Mouse (Mus musculus) stomach, postnatal 0 days (tissue): ENCODE measurements around the gene Tmc6. TPM values are rescaled to one million over a fixed set of nuclear protein-coding genes. Genes with fewer than 3 reads are reported as not detected.

Experiments
- ATAC-seq: fragments of 200-750 bp; cut with Nextera tagmentation; 2 replicates; pipeline ENCODE4 v1.8.0; 2017; ENCODE audit not compliant: low FRiP score, low TSS enrichment
- DNase-seq: peaks from one replicate; pipeline ENCODE4 v3.0.0-alpha.2; 2016; ENCODE audit warnings: low spot score
- H3K27ac ChIP-seq: fragments of 300-500 bp; sonication (generic); replicated peaks from 2 replicates; pipeline ENCODE4 v1.5.1; 2014; ENCODE audit warnings: mild to moderate bottlenecking, control low read depth
- H3K27me3 ChIP-seq: fragments of 300-500 bp; sonication (generic); 2 replicates; pipeline ENCODE4 v1.6.1; 2014; ENCODE audit warnings: low read length; ENCODE audit not compliant: control insufficient read depth, insufficient read depth
- H3K36me3 ChIP-seq: fragments of 300-500 bp; sonication (generic); 2 replicates; pipeline ENCODE4 v1.6.1; 2014; ENCODE audit warnings: low read length, mixed read lengths; ENCODE audit not compliant: control insufficient read depth, insufficient read depth
- H3K4me1 ChIP-seq: fragments of 300-500 bp; sonication (generic); replicated peaks from 2 replicates; pipeline ENCODE4 v1.6.1; 2014; ENCODE audit warnings: antibody characterized with exemption; ENCODE audit not compliant: control insufficient read depth, insufficient read depth
- H3K4me2 ChIP-seq: fragments of 300-500 bp; sonication (generic); replicated peaks from 2 replicates; pipeline ENCODE4 v1.6.1; 2014; ENCODE audit warnings: low read depth, mild to moderate bottlenecking, control low read depth, moderate library complexity
- H3K4me3 ChIP-seq: fragments of 300-500 bp; sonication (generic); 2 replicates; pipeline ENCODE4 v1.5.1; 2014; ENCODE audit warnings: low read depth, low read length, control low read depth
- H3K9ac ChIP-seq: fragments of 300-500 bp; sonication (generic); 2 replicates; pipeline ENCODE4 v1.6.1; 2014; ENCODE audit warnings: mild to moderate bottlenecking, low read length, control low read depth, mixed read lengths
- H3K9me3 ChIP-seq: fragments of 300-500 bp; sonication (generic); 2 replicates; pipeline ENCODE4 v1.6.1; 2016; ENCODE audit warnings: low read length; ENCODE audit not compliant: control insufficient read depth
- CTCF ChIP-seq: IDR thresholded peaks from 2 replicates; pipeline ENCODE4 v1.5.1; 2016; ENCODE audit warnings: antibody characterized with exemption, low read depth, mild to moderate bottlenecking, moderate library complexity
- EP300 ChIP-seq: optimal IDR thresholded peaks from 2 replicates; pipeline ENCODE3; 2016; ENCODE audit warnings: antibody characterized with exemption
- WGBS: fragments of 180-500 bp; shearing (Covaris S2); extraction: QIAGEN DNeasy Blood & Tissue Kit; methylation state at CpG from one replicate; pipeline ENCODE4 v1.1.7; 2014; 5-methylcytosine and 5-hydroxymethylcytosine counted together
- polyA plus RNA-seq: library from polyadenylated mRNA; unstranded; fragments of >200 nt; fragmentation: Nextera tagmentation; extraction: Ambion mirVana; gene quantifications from 2 replicates; pipeline ENCODE4 v1.2.1, GENCODE M21; 2015

The Tmc6 gene
- polyA plus RNA-seq, 1 experiment from 2014 or later = 21.0 TPM

DNA sequence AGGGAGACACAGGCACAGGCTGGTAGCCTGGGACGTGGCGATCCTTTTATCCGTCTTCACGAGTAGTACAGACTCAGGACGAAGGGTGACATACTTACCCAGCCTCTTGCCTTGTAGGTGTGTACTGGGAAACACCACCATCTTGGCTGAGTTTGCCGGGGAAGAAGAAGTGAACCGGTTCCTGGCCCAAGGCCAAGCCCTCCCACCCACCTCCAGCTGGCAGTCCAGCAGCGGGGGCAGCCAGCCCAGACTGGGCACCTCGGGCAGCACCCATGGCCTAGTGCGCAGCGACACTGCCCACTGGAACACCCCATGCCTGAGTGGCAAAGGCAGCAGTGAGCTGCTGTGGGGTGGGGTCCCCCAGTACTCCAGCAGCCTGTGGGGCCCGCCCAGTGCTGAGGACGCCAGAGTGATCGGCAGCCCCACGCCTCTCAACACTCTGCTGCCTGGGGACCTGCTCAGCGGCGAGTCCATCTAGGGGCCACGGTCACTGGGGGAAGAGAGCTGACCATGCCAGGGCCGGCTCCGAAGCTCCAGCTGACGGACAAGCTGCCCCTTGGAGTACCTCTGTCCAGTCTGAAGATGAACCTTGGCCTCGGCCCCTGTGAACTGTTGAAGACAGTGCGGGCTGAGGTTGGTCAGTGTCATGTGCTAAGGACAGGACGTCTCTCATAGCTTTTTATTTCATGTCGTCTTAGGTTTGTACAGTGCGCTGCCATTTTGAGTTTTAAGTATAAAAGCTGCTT, 21.5 kb downstream of the Tmc6 start:
- DNase-seq = no peak
- ATAC-seq = no peak
- TF ChIP-seq CTCF (no peak), EP300 (no peak)
- H3K9me3 ChIP-seq = no peaks in the 10 kb centered on the region
- H3K4me3 ChIP-seq = no peak overlapping the region
- WGBS = 82% methylated on average over 26 of the region's 26 CpGs
- H3K4me2 ChIP-seq = no peak overlapping the region
- no peaks in the 10 kb centered on the region for H3K4me1 ChIP-seq
- no peak overlapping the region for H3K9ac ChIP-seq
- H3K27ac ChIP-seq = no peak overlapping the region
- no peaks in the 10 kb centered on the region for H3K27me3 ChIP-seq
- H3K36me3 ChIP-seq = peaks cover 36% of the 10 kb centered on the region

DNA sequence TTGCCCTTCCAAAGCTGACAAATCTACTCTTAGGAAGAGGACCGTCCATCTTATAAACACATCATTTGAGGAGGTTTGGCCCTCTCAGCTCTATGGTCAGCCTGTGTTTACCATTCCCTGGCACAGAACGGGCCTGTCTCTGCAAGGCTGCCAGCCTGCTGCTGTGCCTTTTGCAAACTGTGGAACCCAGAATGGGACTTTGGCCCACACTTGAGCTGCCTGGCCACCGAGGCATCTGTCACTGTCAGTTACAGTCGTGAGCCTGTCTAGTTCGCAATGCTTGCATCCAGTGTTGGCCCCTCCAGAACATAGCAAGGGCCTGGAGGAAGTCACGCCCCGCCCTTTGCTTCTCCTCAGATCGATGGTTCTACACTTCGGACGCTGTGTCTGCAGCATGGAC, 22.7 kb downstream of the Tmc6 start:
- H3K9ac ChIP-seq = no peak overlapping the region

DNA sequence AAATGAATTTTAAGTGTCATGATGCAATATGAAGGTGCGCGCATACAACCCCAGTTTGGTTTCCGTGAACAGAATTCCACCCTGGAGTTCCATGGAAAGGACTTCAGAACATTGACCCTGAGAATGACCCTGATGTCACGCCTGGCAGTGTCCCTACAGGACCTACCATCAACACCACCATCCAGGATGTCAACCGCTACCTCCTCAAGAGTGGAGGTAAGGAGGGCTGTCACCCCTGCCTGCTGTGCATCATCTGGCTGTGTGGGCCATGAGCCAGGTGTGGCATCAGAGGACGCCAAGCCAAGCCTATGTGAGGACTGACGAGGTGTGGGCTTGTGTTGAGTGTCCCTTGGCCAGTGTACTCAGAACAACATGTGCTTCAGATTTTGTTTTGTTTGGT, 26.1 kb downstream of the Tmc6 start:
- H3K9me3 ChIP-seq = no peaks in the 10 kb centered on the region
- TF ChIP-seq EP300 (no peak), CTCF (no peak)
- H3K4me1 ChIP-seq = no peaks in the 10 kb centered on the region
- peaks cover 46% of the 10 kb centered on the region for H3K36me3 ChIP-seq
- no peak overlapping the region for H3K27ac ChIP-seq
- no peak overlapping the region for H3K4me2 ChIP-seq
- H3K9ac ChIP-seq = no peak overlapping the region
- no peaks in the 10 kb centered on the region for H3K27me3 ChIP-seq
- ATAC-seq = no peak
- DNase-seq = no peak
- 96% methylated on average over 7 of the region's 7 CpGs for WGBS
- H3K4me3 ChIP-seq = no peak overlapping the region

More for the DNA sequence above, 22.7 kb downstream of the Tmc6 start:
- DNase-seq (no peak), ATAC-seq (no peak)
- no peak overlapping the region for H3K27ac ChIP-seq
- H3K4me1 ChIP-seq = no peaks in the 10 kb centered on the region
- no peaks in the 10 kb centered on the region for H3K27me3 ChIP-seq
- no peak overlapping the region for H3K4me2 ChIP-seq
- no peak overlapping the region for H3K4me3 ChIP-seq
- TF ChIP-seq EP300 (no peak), CTCF (no peak)
- H3K36me3 ChIP-seq = peaks cover 39% of the 10 kb centered on the region
- WGBS = 83% methylated on average over 10 of the region's 10 CpGs
- H3K9me3 ChIP-seq = no peaks in the 10 kb centered on the region

DNA sequence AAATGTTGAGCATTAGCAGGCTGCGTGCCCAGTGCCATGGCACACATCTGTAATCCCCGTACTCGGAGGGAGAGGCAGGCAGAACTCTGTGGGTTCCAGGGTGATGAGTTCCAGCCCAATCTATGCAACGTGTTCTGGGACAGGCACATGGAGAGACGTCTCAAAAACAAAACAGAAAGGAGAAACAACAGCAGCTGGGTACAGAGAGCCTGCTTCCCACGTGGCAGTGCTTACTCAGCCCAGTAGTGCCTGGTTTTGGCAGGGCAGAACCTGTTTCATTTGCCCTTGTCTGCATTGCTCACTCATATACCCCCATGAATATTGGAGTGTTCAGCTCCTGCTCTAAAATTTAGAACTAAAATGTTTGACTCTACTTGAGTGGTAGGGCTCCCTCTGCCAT, 30.5 kb downstream of the Tmc6 start:
- WGBS = 74% methylated on average over 6 of the region's 6 CpGs
- DNase-seq (no peak), ATAC-seq (no peak)
- Histone ChIP-seq H3K4me3 (no peak overlapping the region), H3K4me2 (no peak overlapping the region), H3K4me1 (no peaks in the 10 kb centered on the region), H3K9me3 (no peaks in the 10 kb centered on the region), H3K27me3 (no peaks in the 10 kb centered on the region), H3K36me3 (peaks cover 49% of the 10 kb centered on the region), H3K27ac (no peak overlapping the region), H3K9ac (no peak overlapping the region)
- TF ChIP-seq CTCF (no peak), EP300 (no peak)

DNA sequence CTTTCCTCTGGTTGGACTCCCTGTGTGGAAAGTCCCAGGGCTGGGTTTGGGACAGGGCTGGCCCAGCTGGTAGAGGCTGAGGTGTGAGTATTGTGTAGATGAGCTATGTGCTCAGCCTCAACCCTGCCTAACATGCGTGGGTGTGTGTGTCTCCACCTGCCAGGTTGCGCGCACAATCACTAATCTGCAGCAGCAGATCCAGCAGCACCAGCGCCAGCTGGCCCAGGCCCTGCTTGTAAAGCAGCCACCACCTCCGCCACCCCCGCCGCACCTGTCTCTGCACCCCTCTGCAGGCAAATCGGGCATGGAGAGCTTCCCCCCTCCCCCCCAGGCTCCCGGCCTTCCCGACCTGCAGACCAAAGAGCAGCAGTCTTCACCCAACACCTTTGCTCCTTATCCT, 32.6 kb downstream of the Tmc6 start:
- no peak for TF ChIP-seq CTCF
- no peak for TF ChIP-seq EP300
- H3K4me1 ChIP-seq = no peaks in the 10 kb centered on the region
- DNase-seq (no peak), ATAC-seq (peak; percentile 35)
- no peak overlapping the region for H3K4me3 ChIP-seq
- no peaks in the 10 kb centered on the region for H3K9me3 ChIP-seq
- H3K27me3 ChIP-seq = no peaks in the 10 kb centered on the region
- no peak overlapping the region for H3K4me2 ChIP-seq
- 85% methylated on average over 10 of the region's 10 CpGs for WGBS
- H3K36me3 ChIP-seq = peaks cover 44% of the 10 kb centered on the region
- no peak overlapping the region for H3K9ac ChIP-seq
- no peak overlapping the region for H3K27ac ChIP-seq

DNA sequence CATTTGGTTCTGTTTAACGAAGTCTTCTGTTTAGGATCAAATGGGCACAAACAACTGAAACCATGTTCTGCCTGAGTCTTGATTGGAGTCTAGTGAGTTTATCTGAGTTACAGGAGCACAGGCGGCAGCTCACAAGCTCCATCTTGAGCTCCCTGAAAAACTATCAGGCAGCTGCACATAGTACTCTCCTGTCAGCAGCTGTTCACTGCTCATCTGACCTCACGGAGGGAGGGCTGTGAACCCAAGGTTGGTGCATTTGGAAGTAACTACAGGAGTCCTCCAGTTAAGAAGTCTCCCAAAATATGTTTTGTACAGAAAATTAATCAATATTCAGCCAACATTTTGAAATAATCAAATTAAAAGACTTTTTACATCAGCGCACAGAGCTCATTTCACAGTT, 33.4 kb downstream of the Tmc6 start:
- whole genome bisulfite sequencing = 82% methylated on average over 4 of the region's 4 CpGs
- ATAC-seq (no peak), DNase-seq (no peak)
- no peak overlapping the region for H3K9ac ChIP-seq
- no peak overlapping the region for H3K27ac ChIP-seq
- no peak for TF ChIP-seq EP300
- no peak for TF ChIP-seq CTCF
- no peak overlapping the region for H3K4me3 ChIP-seq
- no peaks in the 10 kb centered on the region for H3K27me3 ChIP-seq
- no peaks in the 10 kb centered on the region for H3K9me3 ChIP-seq
- H3K4me1 ChIP-seq = no peaks in the 10 kb centered on the region
- no peak overlapping the region for H3K4me2 ChIP-seq
- H3K36me3 ChIP-seq = peaks cover 40% of the 10 kb centered on the region
